Mouse (Mus musculus) hindbrain, embryonic 13.5 days (tissue): ENCODE data around the gene Sys1. TPM values are rescaled to one million over a fixed set of nuclear protein-coding genes. Genes with fewer than 3 reads are reported as not detected.

Experiments used
- polyA plus RNA-seq: library from polyadenylated mRNA; unstranded; fragments of >200 nt; fragmentation: Nextera tagmentation; extraction: Ambion mirVana; gene quantifications from 2 replicates; pipeline ENCODE4 v1.2.1, GENCODE M21; 2015

Sys1 gene
- polyA plus RNA-seq, 1 experiment from 2014 or later = 85.3 TPM

Other genes with a start within 250 kb of the Sys1 start
- not detected in 2 replicates for gene Wfdc15b, start 235.3 kb upstream of the Sys1 start, polyA plus RNA-seq
- not detected in 2 replicates for gene Svs2, start 218.5 kb upstream of the Sys1 start, polyA plus RNA-seq
- not detected in 2 replicates for gene Svs3b, start 200.3 kb upstream of the Sys1 start, polyA plus RNA-seq
- not detected in 2 replicates for gene Svs4, start 178.5 kb upstream of the Sys1 start, polyA plus RNA-seq
- gene Svs3a, start 167.7 kb upstream of the Sys1 start, polyA plus RNA-seq = not detected in 2 replicates
- gene Svs6, start 140.2 kb upstream of the Sys1 start, polyA plus RNA-seq = not detected in 2 replicates
- gene Svs5, start 124.2 kb upstream of the Sys1 start, polyA plus RNA-seq = not detected in 2 replicates
- gene Slpi, start 67.9 kb upstream of the Sys1 start, polyA plus RNA-seq = 0.49 and 0.92 TPM in 2 replicates
- 0.05 and 0.09 TPM in 2 replicates for gene Rbpjl, start 53.8 kb upstream of the Sys1 start, polyA plus RNA-seq
- 2.3 and 9.3 TPM in 2 replicates for gene Matn4, start 51.8 kb upstream of the Sys1 start, polyA plus RNA-seq
- 9.0 and 9.7 TPM in 2 replicates for gene Sdc4, start 13.1 kb upstream of the Sys1 start, polyA plus RNA-seq
- gene Gm20458, start 4.0 kb downstream of the Sys1 start, polyA plus RNA-seq = 5.0 and 5.9 TPM in 2 replicates
- 0.18 TPM in 1 of 2 replicates, not detected in the other for gene Trp53tg5, start 16.8 kb downstream of the Sys1 start, polyA plus RNA-seq
- 12.0 and 13.8 TPM in 2 replicates for gene Dbndd2, start 29.1 kb downstream of the Sys1 start, polyA plus RNA-seq
- gene Pigt, start 40.6 kb downstream of the Sys1 start, polyA plus RNA-seq = 67.3 and 71.1 TPM in 2 replicates
- gene Wfdc2, start 105.4 kb downstream of the Sys1 start, polyA plus RNA-seq = 4.5 and 5.5 TPM in 2 replicates
- gene Spint3, start 116.5 kb downstream of the Sys1 start, polyA plus RNA-seq = not detected in 2 replicates
- not detected in 2 replicates for gene Wfdc6a, start 128.5 kb downstream of the Sys1 start, polyA plus RNA-seq
- gene Eppin, start 136.6 kb downstream of the Sys1 start, polyA plus RNA-seq = not detected in 2 replicates
- not detected in 2 replicates for gene Wfdc6b, start 156.6 kb downstream of the Sys1 start, polyA plus RNA-seq
- gene Wfdc8, start 156.7 kb downstream of the Sys1 start, polyA plus RNA-seq = not detected in 2 replicates
- not detected in 2 replicates for gene Wfdc16, start 181.8 kb downstream of the Sys1 start, polyA plus RNA-seq
- gene Wfdc10, start 199.1 kb downstream of the Sys1 start, polyA plus RNA-seq = not detected in 2 replicates
- gene Wfdc9, start 199.6 kb downstream of the Sys1 start, polyA plus RNA-seq = not detected in 2 replicates
- gene Wfdc11, start 217.1 kb downstream of the Sys1 start, polyA plus RNA-seq = not detected in 2 replicates
- gene Wfdc13, start 228.1 kb downstream of the Sys1 start, polyA plus RNA-seq = not detected in 2 replicates
- gene Spint4, start 241.5 kb downstream of the Sys1 start, polyA plus RNA-seq = not detected in 2 replicates